Mouse (Mus musculus): ENCODE data around the gene Eif3d.

Eif3d gene

DNA sequence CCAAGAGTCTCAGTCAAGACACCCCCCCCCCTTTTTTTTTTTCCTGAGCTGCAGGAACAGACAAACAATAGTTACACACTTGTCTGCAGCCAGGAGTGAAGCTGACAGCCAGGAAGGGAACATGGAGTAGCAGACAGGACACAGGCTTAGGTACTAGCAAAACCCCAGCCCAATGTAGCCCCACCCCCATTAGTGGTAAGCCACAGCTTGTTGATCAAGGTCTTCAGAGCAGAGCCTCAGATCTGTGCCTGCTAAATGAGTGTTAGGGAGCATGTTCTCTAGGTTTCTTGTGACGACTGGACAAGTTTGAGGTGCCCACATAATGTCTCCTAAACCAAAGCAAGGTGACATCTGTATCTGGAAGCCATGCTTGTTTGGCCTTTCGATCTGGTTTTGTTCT is 16.3 kb downstream of the Eif3d start:
- no peak for DNase-seq (ENCODE audit: low read depth, low spot score)

DNA sequence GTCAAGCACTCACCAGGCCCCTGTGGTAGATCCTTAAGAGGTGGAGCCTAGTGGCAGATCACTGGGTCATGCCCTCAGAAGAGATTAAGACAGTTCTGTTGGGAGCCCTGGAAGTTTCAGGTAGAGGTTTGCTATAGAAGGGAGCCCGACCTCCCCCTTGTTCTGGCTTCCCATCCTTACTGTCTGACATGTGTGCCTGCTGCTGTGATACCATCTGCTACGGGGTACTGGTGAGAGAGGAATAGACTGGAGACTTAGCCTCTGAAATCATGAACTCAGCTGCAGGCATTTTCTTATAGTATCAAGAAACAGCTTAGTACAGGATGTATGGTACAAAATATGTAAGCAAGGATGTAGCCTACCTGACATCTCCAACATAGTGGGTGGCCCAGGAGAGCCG is 17.7 kb downstream of the Eif3d start:
- DNase-seq (ENCODE audit: low read depth, low spot score), result no peak

DNA sequence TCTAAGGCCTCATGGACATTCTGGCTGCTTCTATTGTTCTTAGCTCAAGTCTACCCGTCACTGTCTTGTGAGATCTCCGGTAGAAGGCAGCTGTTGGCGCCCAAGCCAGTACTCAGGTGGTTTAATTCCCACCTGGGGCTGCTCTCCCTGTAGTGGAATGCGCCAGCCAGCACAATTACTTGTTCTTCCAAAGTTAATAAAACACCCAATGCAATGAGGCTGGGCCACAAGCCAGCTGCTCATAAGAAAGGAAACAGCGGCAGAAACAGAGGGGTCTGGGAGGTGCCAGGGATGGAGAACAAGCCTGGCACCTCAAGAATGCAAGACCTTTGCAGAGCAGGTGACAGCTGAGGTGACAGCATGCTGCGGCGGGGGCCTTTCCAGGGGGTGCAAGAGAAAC is 21.6 kb downstream of the Eif3d start:
- no peak for DNase-seq (ENCODE audit: low read depth, low spot score)

DNA sequence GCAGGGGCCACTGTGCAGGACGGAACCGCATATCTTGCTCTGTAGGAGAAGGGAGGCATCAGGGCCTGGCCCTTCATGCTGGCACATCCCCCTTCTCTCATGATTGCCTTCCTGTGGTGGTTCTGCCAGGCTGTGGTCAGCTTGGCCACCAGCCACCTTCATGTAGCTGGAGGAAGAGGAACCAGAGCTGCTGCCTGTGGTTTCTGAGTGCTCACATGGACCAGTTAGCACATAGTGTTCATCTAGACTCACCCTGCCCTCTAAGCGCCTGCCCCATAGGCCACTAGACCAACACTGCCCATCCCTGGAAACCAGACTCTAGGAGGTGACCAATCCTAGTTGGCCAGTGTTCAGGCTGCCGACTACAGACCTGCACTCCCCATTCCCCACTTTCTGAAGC is 24.9 kb downstream of the Eif3d start:
- no peak for DNase-seq (ENCODE audit: low read depth, low spot score)

DNA sequence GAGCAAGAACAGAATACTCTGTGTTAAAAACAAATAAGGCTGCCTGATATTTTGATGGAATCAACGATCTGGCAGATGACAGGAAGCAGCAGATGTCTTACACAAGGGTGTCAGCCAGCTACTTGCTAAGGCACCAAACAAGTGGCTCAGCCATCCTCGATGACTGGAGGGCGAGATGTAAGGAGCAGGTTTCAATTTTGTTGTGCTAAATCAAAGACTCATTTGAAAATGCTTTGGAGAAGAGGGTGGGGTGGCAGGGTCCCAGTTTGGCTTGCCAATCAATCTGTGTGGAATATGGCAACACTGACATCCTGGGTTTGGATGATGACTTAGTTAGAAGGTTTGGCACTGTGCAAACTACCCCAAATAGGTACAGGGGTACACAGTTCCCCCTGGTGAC is 29.1 kb downstream of the Eif3d start:
- no peak for DNase-seq (ENCODE audit: low read depth, low spot score)

DNA sequence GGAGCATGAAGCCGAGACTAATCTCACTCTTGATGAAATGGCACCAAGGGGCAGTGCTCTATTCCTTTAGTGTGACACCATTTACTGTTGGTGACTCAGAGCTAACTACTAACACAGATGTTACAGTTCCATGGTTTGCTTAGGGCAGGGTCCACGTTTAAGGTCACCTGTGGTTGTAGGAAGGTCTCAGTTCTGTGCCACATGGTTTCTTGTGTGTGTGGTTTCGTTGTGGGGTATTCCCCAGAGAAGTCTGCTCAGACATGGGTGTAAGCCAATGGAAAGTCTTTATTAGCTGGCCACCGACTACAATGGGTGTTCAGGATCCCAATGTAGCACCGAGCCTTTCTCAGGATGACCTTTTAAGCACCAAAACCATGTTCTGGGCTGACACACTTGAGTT is 32.1 kb downstream of the Eif3d start:
- DNase-seq (ENCODE audit: low read depth, low spot score), result no peak

DNA sequence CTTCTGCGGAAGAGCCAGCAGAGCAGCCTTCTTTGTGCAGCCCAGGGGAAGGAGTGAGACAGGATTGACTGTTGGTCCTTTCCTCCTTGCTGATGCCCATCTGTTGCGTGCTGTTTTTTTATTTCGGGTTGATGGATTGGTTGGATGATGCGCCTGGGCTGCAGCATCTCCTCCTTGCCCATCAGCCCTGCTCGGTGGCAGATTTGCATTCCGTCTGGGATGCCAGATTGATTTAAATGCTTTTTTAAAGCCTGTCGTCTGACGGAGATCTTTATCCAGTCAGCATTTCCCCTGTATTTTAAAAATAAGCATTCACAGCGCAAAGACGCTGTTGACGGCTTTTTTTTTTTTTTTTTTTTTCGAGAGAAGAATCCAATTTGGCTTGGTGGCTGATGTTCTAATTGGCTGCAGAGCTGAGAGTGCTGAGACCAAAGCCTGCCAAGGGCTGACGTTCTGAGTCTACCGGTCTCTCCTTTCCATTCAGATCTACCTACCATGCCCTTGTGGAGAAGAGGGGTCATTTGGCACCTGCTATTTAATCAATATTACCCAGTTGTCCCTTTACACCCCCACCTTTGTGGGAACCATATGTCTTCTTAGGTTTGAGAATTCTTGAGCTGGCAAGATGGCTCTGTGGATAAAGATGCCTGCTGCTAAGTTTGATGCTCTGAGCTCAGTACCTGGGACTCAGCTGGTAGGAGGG is 34.8 kb downstream of the Eif3d start:
- no peak for DNase-seq (ENCODE audit: low read depth, low spot score)

DNA sequence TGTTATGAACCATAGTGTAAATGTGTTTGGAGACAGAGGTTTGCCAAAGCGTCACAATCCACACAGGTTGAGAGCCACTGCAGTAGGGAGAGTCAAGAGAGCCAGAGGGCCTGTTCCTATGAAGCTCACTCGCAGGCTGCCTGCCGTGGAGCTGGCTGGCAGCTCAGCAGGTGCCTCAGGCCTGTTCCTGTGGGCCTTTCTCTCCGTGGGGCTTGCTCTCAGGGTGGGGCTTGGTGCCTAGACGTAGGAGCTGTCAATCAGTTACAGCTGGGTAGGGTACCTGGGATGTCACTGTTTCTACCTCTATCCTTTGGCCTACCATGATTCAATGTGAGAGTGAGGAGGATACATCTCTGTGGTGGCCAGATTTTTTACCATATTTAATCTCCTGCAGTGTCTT is 35.6 kb downstream of the Eif3d start:
- DNase-seq (ENCODE audit: low read depth, low spot score), result no peak

DNA sequence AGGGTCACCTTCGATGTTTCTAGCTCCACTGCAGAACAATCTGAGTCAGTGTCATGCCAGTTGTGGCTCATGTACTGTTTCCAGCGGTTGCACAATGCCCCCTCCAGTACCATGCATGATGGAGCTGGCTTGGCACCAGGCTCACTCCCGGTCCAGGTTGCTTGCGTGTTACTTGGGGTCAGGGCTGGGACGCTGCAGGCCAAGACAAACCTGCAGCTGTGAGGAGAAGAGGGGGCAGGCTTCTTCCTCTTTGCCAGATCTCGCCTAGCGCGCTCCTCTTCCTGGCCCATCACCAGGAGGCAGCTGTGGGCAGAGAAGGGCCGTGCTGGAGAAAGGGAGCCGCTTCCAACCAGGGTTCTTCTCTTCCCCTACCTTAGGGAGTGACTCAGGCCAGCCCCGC is 36.3 kb downstream of the Eif3d start:
- no peak for DNase-seq (ENCODE audit: low read depth, low spot score)

DNA sequence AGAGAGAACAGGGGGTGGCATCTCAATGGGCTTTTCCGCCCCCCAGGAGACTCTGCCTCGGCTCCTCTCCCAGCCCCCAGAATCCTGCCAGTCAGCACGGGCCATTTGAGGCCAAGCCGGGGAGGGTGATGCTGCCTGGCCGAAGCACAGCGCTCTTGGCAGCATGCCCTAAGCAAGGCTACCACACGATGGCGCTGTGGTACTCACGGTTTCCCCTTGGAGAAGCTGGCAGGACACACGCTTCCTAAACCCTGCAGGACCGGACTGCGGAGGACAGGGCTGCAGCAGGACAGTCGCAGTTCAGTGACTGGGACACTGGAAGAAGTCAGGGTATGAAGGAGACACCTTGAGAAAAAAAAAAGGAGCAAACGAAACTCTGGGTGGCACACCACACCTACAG is 36.8 kb downstream of the Eif3d start:
- peak; percentile 77 for DNase-seq (ENCODE audit: low read depth, low spot score)

DNA sequence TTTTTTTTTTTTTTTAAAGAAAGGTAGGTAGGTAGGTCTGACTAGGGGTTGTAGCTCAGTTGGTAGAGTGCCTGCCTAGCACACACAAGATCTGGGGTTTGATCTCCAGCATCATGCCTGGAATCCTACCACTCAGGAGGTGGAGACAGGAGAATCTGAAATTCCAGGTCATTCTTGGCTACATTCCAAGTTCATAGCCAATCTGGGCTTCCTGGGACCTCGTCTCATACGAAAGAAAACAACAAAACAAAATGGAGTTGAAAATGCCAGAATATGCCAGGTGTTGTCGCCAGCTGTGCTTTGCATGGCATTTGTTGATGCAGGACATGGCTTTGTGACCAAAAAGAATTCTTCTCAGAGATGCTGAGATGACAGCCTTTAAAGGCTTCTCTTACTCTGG is 37.4 kb downstream of the Eif3d start:
- no peak for DNase-seq (ENCODE audit: low read depth, low spot score)

DNA sequence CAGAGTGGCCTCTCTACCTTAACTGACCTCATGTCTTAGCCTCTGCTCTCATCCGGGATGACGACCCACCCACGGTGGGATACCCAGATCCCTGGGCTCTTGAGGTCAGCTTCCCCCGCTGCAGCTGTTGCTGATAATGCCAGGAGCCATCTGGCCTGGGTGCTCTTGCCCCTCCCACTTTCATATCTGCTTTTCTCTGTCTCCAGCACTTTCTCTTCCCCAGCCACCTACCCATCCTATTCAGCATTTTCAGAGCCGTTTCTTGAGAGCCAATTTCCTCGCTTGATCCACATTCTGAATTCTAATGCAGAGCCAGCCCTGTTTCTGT is 39.0 kb downstream of the Eif3d start:
- no peak for DNase-seq (ENCODE audit: low read depth, low spot score)

DNA sequence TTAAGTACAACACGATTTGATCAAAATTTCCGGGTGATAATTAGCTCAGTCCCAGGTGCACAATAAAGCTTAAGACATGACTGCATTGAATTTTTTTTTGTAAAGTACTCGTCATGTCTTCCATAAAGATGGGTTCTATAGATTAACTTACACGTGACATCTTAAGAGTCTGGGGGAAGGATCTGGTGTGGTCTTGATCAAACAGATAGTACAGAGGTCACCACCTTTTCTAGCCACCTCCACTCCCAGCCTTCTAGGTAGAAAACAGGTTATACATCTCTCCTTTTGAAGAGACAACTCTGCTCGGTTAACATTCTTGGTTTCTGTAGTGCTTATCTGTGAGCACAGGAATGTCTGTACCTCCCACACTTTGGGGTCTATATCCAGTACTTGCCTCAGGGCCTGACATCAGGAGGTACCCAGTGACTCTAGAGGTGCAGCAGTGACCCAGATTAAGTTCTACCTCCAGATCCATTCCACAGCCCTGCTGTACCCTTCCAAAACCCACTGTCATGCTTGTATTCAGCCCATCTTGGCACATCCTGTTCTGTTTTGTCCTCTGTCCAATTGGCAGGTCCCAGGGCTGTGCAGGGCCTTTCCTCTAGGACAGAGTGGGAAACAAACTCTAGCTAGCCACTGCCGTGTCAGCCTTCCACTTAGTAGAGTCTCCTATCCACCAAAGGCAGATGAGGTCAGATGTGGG is 39.5 kb downstream of the Eif3d start:
- no peak for DNase-seq (ENCODE audit: low read depth, low spot score)

DNA sequence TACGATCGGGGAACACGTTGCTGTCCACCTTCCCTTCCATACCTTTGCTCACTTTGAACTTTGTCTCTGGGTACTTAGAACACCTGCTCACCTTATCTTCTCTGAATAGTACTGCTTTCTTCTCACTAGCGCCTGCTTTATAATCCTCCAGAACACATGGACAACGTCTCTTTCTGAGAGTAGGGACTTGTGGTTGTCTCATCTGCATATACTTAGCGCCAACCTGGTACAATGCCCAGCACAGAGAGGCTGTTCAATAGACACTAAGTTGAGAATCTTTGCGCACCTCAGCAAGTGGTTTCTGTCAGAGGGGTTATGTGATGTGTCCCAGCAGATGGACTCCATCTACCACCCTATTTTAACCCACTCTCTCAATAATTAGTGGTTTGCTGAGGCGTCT is 40.8 kb downstream of the Eif3d start:
- no peak for DNase-seq (ENCODE audit: low read depth, low spot score)

DNA sequence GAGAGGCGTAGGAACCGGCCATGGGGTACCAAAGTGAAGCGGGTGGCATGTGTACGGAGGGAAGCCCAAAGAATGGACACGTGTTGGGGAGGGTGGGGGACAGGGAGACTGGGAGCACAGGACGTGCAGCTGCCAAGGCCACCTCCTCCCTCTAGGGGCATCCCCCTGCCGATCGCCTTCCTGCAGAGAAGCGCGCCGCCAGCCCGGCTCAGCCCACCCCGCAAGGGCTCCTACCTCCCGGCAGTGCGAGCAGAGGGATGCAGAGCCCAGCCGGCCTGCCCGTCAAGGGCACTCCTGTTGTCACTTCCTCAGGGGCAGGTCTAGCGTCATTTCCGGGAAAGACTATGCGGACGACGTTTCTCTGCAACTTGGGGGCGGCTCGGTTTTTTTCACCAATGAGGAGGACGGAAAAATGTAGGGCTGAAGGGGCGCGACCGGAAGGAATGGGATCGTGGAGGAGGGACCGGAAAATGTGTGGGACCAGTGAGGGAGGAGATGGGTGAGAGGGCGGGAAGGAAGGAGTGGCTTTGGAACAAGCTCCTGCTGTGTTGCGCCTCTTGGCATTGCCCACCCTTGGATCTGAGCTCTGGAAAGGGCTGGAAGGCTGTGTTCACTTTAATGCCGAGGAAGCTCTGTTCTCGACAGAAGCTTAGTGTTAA is 41.8 kb downstream of the Eif3d start, which contains the start of gene Txn2:
Gene Txn2 (minus strand): TSS at position 334 of the 659 bp plus-strand sequence.
- DNase-seq (ENCODE audit: low read depth, low spot score), result peak; percentile 94

DNA sequence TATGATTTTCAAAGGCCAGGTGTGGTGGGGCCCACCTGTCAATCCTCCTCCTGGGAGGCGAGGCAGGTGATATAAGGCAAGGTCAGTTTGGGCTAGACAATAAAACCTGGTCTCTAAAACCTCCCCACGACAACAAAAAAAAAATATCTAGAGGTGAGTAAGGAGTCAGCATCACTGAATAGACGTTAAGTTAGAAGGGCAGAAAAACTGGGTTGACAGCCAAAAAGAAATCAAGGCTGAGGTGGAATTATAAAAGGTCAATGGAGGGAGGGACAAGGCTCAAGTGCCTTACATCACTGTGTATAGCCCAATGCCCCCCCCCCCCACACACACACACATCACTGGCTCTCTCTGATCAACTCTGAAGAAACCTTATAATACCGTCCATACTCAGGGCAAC is 42.5 kb downstream of the Eif3d start:
- DNase-seq (ENCODE audit: low read depth, low spot score), result no peak

DNA sequence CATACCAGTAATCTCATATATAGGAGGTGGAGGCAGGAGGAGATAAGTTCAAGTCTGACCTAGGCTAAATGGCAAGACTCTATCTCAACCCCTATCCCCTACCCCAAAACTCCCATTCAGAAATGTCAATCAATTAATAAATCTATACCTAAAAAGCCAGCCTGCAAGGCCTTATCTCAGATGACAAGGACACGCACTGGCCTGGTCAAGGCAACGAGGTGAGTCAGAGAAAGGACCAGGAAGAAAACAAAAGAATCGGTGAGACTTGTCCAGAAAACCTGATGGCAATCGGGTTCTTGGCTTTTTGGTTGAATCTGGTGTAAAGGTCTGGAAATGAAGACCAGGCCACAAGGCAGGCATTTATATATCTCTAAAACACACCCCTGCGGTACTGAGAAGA is 43.7 kb downstream of the Eif3d start:
- no peak for DNase-seq (ENCODE audit: low read depth, low spot score)

DNA sequence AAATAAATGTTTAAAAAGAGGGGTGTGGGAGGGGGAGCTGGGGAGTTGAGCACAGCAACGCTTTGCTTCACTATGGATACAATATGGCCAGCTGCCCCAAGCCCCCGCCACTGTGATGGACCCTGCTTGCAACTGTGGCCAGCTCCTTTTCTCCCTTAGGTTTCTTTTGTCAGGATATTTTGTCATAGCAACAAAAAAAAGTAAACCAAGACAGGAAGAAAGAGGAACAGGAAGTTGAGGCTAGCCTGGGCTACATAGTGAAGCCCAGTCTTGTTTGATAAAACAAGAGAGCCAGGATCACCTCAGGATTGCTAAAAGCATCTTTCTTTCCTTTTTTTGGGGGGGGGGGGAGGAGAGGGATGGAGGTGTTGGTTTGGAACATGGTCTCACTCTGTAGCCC is 45.4 kb downstream of the Eif3d start:
- DNase-seq (ENCODE audit: low read depth, low spot score), result no peak

DNA sequence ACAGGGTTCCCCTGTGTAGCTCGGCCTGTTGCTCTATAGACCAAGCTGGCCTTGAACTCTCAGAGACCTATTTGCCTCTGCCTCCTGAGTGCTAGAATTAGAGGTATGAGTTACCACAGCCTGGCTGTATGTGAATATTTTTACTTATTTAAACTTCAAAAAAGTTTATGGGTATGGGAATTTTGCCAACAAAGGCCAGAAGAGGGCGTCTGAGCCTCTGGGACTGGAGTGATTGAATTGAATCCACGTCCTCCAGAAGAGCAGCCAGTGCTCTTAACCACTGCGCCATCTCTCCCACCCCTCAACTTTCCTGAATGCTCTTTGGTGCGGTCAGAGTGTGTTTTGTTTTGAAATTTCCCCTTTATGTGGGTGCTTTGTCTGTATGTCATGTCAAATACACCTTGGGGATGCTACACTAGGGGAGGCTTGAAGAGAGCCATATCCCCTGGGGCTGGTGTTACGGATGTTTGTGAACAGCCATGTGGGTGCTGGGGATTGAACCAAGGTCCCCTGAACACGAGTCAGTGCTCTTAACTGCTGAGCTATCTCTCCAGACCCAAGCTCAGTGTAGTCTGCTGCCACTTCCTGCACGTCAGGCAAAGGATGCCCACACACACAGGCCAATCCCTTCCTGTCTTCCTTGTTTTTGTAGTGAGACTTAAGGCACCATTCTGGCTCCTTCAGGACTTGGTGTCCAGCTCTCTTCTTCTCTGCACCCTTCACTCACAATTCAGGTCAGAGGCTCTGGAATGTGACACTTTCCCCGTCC is 47.2 kb downstream of the Eif3d start:
- no peak for DNase-seq (ENCODE audit: low read depth, low spot score)

DNA sequence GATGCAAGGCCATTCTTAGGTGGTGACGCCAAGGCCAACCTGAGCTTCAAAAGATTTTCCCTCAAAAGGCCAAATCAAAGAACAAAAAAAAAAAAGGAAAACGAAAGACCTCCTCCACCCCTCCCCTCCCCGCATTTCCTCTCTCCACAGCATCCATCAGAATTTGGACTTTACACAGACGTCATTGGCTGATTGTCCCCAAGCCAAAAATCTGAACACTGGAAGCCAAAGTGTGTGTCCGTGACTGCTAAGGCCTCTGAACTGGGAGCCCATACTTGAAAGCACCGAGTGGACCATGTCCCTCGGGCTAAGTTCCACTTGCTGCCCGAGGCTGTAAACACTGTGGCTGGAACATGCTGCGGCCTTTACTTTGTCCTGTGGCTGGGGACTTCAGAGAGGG is 47.9 kb downstream of the Eif3d start:
- no peak for DNase-seq (ENCODE audit: low read depth, low spot score)

DNA sequence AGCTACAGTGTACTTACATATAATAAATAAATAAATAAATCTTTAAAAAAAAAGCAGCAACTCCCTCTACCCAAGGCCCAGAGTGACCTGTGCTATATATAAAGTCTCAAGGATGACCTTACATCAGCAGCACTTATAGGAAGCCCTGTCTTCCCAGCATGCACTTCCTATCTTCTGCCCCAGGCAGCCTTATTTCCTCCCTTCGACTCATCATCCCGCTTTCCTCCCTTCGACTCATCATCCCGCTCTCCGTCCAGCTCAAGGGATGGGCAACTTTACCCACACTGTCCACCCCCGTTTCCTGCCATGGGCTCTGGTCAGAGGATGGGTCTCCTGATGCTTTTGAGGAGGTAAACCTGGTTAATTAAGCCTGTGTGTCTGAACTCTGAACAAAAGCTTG is 49.0 kb downstream of the Eif3d start:
- no peak for DNase-seq (ENCODE audit: low read depth, low spot score)

All from WW6 (cell line).